Mouse (Mus musculus): ENCODE data around the gene Arpc1b. TPM values are rescaled to one million over a fixed set of nuclear protein-coding genes. Genes with fewer than 3 reads are reported as not detected.
A peak's percentile ranks its signal among the peaks of the same experiment; 100 is the strongest.

Gene Arpc1b
- polyA plus RNA-seq, 1 experiment = 1,197 TPM

GRCm38 (mm10) chr5:145165184-145165583, 51.2 kb downstream of the Arpc1b start:
- H3K27ac ChIP-seq (ENCODE audit: insufficient read depth, low read depth, low read length) = no peak overlapping the region; the same call in 1 of the 2 replicates
- peaks cover 19% of the 10 kb centered on the region for H3K36me3 ChIP-seq (ENCODE audit: control insufficient read depth, insufficient read depth, low read length)
- peaks cover 3% of the 10 kb centered on the region; the same call in 1 of the 2 replicates for H3K4me1 ChIP-seq (ENCODE audit: control insufficient read depth, insufficient read depth, insufficient read length, low read length)
- no peaks in the 10 kb centered on the region for H3K27me3 ChIP-seq (ENCODE audit: control insufficient read depth, insufficient read depth, low read length)
- TF ChIP-seq CTCF (IDR thresholded peaks at IDR 0.05; ENCODE audit: extremely low read depth, insufficient read length, insufficient replicate concordance, low read depth, low read length) = no peak
- TF ChIP-seq POLR2A (IDR thresholded peaks at IDR 0.05; ENCODE audit: low read depth, low read length) = no peak
- H3K4me3 ChIP-seq (ENCODE audit: low read depth, low read length) = peak overlapping the region; percentile 13
- 80% methylated on average over 15 of the region's 15 CpGs for WGBS

- no peaks in the 10 kb centered on the region for H3K27me3 ChIP-seq (ENCODE audit: control insufficient read depth, insufficient read depth, low read length)
- peak within 1 kb of the TSS; percentile 72 for H3K27ac ChIP-seq (ENCODE audit: insufficient read depth, low read depth, low read length)
- H3K4me3 ChIP-seq (ENCODE audit: low read depth, low read length) = peak within 1 kb of the TSS; percentile 91
- peaks cover 3% of the 10 kb centered on the region; the same call in 1 of the 2 replicates for H3K4me1 ChIP-seq (ENCODE audit: control insufficient read depth, insufficient read depth, insufficient read length, low read length)
- WGBS = under 1% methylated on average over 51 of the region's 51 CpGs
- H3K36me3 ChIP-seq (ENCODE audit: control insufficient read depth, insufficient read depth, low read length) = peaks cover 18% of the 10 kb centered on the region
- TF ChIP-seq POLR2A (IDR thresholded peaks at IDR 0.05; ENCODE audit: low read depth, low read length) = peak; percentile 68
- TF ChIP-seq CTCF (IDR thresholded peaks at IDR 0.05; ENCODE audit: extremely low read depth, insufficient read length, insufficient replicate concordance, low read depth, low read length) = 0 out of 2 replicates have a peak, but pooled peaks have one; percentile 5
These were observed 52.7 kb downstream of the Arpc1b start, which contains the start of the genes Ptcd1 and Cpsf4 for GRCm38 (mm10) chr5:145166536-145167305. Gene Ptcd1, minus strand, starts transcription at chr5:145167108. Gene Cpsf4, plus strand, starts transcription at chr5:145167213.

GRCm38 (mm10) chr5:145167306-145167661, 53.3 kb downstream of the Arpc1b start:
- H3K27ac ChIP-seq (ENCODE audit: insufficient read depth, low read depth, low read length) = 0 out of 2 replicates have a peak overlapping the region, but pooled peaks have one; percentile 15
- WGBS = under 1% methylated on average over 28 of the region's 28 CpGs
- H3K27me3 ChIP-seq (ENCODE audit: control insufficient read depth, insufficient read depth, low read length) = no peaks in the 10 kb centered on the region
- TF ChIP-seq POLR2A (IDR thresholded peaks at IDR 0.05; ENCODE audit: low read depth, low read length) (no peak), CTCF (IDR thresholded peaks at IDR 0.05; ENCODE audit: extremely low read depth, insufficient read length, insufficient replicate concordance, low read depth, low read length) (no peak)
- peak overlapping the region; percentile 91 for H3K4me3 ChIP-seq (ENCODE audit: low read depth, low read length)
- H3K4me1 ChIP-seq (ENCODE audit: control insufficient read depth, insufficient read depth, insufficient read length, low read length) = peaks cover 3% of the 10 kb centered on the region; the same call in 1 of the 2 replicates
- H3K36me3 ChIP-seq (ENCODE audit: control insufficient read depth, insufficient read depth, low read length) = peaks cover 22% of the 10 kb centered on the region

- no peaks in the 10 kb centered on the region for H3K4me1 ChIP-seq (ENCODE audit: control insufficient read depth, insufficient read depth, insufficient read length, low read length)
- peaks cover 71% of the 10 kb centered on the region for H3K36me3 ChIP-seq (ENCODE audit: control insufficient read depth, insufficient read depth, low read length)
- no peak overlapping the region for H3K4me3 ChIP-seq (ENCODE audit: low read depth, low read length)
- H3K27me3 ChIP-seq (ENCODE audit: control insufficient read depth, insufficient read depth, low read length) = no peaks in the 10 kb centered on the region
- TF ChIP-seq POLR2A (IDR thresholded peaks at IDR 0.05; ENCODE audit: low read depth, low read length) = no peak
- H3K27ac ChIP-seq (ENCODE audit: insufficient read depth, low read depth, low read length) = no peak overlapping the region
- WGBS = 79% methylated on average over 18 of the region's 18 CpGs
These were observed 64.5 kb downstream of the Arpc1b start for GRCm38 (mm10) chr5:145178461-145178980.

Other genes starting within 250 kb of the Arpc1b start
- 12.0 and 19.5 TPM in 2 replicates for gene Smurf1, start 148.4 kb upstream of the Arpc1b start, polyA plus RNA-seq (2012; rRNA removed)
- gene Gm4871, start 81.5 kb upstream of the Arpc1b start, polyA plus RNA-seq (2012; rRNA removed) = not detected in 2 replicates
- gene 1700018F24Rik, start 71.2 kb upstream of the Arpc1b start, polyA plus RNA-seq (2012; rRNA removed) = not detected in 2 replicates
- 59.7 and 105 TPM in 2 replicates for gene Arpc1a, start 30.4 kb upstream of the Arpc1b start, polyA plus RNA-seq (2012; rRNA removed)
- gene Kpna7, start 30.2 kb upstream of the Arpc1b start, polyA plus RNA-seq (2012; rRNA removed) = not detected in 2 replicates
- 8.5 and 18.7 TPM in 2 replicates for gene Pdap1, start 26.0 kb downstream of the Arpc1b start, polyA plus RNA-seq (2012; rRNA removed)
- 28.1 and 52.8 TPM in 2 replicates for gene Bud31, start 26.1 kb downstream of the Arpc1b start, polyA plus RNA-seq (2012; rRNA removed)
- gene Ptcd1, start 52.9 kb downstream of the Arpc1b start, polyA plus RNA-seq (2012; rRNA removed) = 5.6 and 11.6 TPM in 2 replicates
- 11.6 and 23.2 TPM in 2 replicates for gene Cpsf4, start 53.0 kb downstream of the Arpc1b start, polyA plus RNA-seq (2012; rRNA removed)
- gene Atp5j2, start 77.8 kb downstream of the Arpc1b start, polyA plus RNA-seq (2012; rRNA removed) = 99.9 and 140 TPM in 2 replicates
- gene Zkscan14, start 87.7 kb downstream of the Arpc1b start, polyA plus RNA-seq (2012; rRNA removed) = 1.5 and 2.9 TPM in 2 replicates
- gene Zkscan5, start 90.3 kb downstream of the Arpc1b start, polyA plus RNA-seq (2012; rRNA removed) = 1.8 and 3.9 TPM in 2 replicates
- gene Zfp655, start 117.5 kb downstream of the Arpc1b start, polyA plus RNA-seq (2012; rRNA removed) = 3.2 and 8.6 TPM in 2 replicates
- 7.9 and 16.4 TPM in 2 replicates for gene Zscan25, start 166.3 kb downstream of the Arpc1b start, polyA plus RNA-seq (2012; rRNA removed)
- gene Cyp3a57, start 231.1 kb downstream of the Arpc1b start, polyA plus RNA-seq (2012; rRNA removed) = not detected in 2 replicates

Measured in small intestine, adult 2 months (tissue).